Mouse (Mus musculus) cerebellum, postnatal 25 days (tissue): ENCODE results near the gene Rbfox2.
"Not testable (repeated sequence)": the region's sequence is repeated elsewhere in the genome, so short reads cannot be mapped to it uniquely, and the experiment has no call there.

Experiments used
- DNase-seq, 2 experiments: peaks; one replicate each; pipeline ENCODE4 v3.0.0; 2021; ENCODE audit warnings: mixed read lengths in 2 of 2

Gene Rbfox2

DNA sequence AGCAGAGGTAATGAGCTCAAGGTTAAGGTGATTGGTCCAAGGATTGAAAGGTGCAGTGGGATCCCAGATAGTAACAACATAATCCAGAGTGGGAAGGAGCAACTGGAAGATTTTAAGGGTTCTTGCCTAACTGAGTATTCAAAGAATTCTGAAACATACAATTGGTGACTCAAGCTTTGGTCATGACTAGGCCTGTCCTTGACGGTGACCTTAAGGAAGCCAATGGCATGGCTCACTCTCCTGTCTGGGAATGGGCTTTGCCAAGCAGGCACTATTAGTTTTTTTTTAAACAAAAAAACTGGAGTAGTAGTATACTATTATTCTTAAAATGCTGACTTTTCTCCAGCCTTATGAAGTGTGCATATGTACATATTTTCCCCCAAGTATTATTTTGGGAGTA, 211.6 kb downstream of the Rbfox2 start:
- no peak for DNase-seq

DNA sequence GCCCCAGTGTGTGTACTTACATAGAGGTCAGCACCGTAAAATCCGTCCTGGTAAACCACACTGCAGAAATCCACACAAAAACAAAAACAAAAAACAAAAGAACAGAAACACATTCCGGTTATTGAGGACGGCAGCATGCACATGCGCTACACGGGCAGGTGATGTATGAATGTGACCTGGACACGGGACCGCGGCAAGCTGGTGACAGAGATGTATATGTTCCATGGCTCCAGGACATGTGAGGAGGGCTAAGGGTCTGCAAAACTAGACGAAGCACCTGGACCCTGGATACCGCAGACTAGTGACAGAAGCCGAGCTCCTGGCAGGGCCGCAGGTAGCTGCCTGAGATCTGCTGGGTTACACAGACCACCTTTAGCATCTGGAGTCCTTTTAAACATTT, 212.4 kb downstream of the Rbfox2 start:
- no peak for DNase-seq

DNA sequence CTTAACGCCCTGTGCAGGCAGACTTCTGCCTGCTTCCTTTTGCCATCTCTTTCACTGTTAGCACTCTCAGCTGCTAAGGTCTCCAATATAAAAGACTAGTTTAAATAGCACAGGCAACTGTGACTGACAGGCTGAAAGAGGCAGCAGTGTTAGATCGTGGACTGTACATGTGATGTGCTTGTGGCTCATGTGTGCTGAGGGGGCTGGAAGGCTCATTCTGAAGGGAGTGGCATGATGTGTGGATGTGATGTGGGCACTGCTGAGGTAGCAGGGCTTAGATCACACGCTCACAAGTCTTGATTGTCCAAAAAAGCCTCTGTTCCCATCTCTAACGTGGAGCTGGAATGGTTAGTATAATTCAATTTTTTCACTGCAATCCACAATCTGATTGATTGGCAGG, 215.4 kb downstream of the Rbfox2 start:
- DNase-seq, result no peak

DNA sequence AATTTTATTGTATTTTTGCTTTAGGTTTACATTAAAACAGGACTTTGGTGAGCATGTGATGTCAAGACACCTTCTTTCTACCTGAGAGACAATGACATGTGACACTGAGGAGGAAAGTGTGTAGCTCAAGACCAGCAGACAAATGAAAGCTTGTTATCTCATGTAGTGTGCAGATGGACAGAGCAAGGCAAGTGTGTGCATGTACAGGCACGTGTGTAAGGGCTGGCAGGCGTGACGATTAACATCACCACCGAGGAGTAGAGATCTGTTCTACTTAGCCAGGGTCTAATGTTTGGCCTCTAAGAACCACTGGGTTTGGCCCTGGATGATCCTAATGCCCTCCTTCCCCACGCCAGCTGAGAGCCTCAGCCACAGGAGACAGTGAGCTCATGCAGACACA, 216.3 kb downstream of the Rbfox2 start:
- no peak for DNase-seq

DNA sequence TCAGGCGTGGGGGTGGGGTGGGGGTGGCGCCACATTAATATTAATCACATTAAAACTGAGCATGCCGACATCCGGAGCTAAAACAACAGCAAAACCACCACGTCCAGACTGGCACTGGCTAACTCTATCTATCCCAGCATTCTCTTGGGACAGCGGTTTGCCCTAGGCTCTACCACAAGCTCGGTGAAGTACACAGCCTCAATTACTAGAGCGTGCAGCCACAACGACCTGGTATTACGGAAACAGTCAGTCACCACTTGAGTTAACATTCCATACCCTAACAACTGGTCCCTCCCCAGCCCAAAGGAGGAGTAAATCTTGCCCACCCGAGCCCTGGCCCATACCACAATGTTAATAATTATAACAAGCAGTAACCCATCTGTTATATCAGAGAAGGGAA, 217.6 kb downstream of the Rbfox2 start:
- no peak for DNase-seq

DNA sequence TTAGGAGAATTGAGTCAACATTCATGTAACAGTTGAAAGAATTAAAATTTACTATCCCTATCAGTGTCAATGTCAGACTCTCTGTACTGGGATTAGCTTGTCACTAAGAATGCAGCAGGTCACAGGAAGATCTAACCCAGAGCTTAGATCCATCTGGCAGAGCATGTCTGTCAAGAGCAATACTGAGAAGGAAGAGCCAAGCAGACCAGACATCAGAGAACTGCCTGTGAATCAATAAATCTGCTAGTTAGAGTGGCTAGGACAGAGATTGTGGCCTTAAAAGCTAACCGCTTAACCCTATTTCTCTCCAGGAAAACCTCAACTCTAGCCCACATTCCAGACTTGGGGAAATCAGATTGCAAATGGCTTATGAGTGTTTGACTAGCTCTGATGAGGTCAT, 220.3 kb downstream of the Rbfox2 start:
- DNase-seq, result no peak

DNA sequence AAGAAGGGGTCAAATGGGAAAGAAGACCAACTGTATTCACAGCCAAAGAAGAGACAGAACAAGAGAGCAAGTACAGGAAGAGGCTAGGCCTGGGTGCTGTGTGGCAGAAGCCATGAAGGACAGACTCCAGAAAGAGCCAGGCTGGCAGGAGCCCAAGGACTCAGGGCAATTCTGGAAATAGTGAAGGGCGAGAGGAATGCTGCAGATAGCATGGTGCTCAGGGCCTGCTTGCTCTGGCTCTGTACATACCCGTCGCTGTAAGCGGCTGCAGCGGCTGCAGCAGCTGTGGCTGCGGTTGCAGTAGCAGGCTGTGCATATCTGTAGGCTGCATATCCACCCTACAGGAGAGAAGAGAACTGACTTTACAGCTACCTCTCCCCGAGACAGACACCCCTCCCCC, 221.0 kb downstream of the Rbfox2 start:
- peak; percentile 46 to 60 for DNase-seq

DNA sequence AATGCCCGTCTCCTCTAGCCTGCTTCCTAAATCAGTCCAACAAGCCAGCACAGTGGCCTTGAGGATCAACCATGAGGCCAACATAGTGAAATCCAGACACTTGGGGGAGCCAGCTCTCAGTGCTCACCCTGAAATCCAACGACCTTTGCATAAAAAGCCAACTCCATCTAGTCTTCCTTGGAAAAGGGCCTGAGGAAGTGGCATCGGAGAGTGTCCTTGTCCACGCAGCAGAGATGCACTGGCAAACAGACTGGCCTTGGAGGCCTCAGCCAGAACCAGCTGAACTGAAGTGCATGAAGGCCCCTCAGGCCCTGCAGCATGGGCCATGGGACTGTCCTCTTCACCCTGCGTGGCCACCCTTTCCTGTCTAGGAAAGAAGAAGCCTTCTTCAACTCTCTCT, 225.3 kb downstream of the Rbfox2 start:
- peak; percentile 31 to 32 for DNase-seq

DNA sequence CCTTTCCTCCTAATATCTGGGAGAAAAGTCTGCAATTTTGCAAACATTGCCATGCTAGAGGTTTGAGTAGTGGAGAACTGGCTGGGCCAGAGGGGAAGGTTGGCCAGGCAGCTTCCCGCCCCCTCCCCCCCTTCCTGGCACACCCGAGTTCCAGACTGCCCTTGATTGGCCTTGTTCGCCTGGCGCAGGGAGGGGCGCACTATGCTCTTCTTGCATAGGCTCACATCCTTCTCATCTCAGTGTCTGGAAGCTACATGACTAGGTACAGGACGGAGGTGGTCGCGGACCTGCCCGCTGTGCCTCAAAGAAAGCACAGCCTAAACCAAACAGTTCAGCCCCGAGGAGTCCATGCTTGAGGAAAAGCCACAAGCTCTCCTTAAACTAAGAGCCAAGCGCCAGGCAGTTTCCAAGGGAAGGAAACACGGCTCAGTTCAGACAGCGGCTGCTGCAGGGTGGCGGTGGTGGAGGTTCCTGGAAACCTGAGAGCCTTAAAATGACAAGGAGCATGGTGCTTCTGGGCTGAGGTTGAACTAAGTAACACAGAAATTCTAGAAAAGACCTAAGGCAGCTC, 226.0 kb downstream of the Rbfox2 start:
- peak; percentile 33 to 54 for DNase-seq

DNA sequence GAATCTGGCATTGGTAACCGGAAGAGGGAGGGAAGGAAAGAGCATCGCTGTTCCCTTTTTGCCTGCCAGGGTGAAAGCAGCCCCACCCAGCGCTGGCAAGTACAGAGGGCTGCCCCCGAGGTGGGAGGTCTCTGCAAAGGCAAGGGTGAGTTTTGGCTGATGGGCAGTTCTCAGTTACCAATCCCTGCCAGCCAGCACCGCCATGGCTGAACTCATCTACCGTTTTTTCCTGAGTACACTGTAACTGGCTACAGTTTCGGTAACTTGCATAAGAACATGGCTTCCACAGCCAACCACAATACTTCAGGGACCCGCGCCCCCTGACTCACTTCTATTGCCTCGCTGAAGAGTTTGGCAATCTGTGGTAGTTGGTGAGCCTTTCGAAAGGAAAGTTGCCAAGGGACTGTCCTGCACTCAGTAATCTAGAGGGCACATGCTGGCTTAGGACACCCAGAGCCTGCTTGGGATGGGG, 226.9 kb downstream of the Rbfox2 start:
- peak in 1 of 2 experiments; percentile 35 for DNase-seq

DNA sequence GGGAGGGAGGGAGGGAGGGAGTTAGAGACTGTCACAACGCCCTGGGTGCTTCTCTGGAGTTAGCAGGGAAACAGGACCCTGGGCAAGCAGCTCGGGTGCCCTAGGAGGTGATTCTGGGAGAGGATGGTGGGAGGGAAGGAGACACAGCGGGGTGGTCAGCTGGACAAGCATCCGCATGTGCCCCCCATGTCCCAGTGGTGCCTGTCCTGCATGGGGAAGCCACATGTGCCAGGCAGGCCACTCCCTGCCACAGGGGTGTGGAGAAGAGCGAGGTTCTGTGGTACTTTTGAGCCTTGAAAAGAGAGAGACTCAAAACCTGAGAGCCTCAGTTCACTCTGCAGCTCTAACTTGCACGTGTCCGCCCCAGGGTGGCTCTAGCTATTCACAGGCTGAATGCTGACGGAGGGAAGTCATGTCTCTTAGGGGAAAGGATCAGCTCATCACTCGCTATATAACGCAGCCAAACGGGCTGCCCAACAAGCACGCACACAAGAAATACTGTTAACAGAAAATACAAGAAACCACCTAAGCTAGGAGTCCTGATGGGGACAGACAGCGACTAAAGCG, 227.5 kb downstream of the Rbfox2 start:
- peak in 1 of 2 experiments; percentile 12 for DNase-seq

DNA sequence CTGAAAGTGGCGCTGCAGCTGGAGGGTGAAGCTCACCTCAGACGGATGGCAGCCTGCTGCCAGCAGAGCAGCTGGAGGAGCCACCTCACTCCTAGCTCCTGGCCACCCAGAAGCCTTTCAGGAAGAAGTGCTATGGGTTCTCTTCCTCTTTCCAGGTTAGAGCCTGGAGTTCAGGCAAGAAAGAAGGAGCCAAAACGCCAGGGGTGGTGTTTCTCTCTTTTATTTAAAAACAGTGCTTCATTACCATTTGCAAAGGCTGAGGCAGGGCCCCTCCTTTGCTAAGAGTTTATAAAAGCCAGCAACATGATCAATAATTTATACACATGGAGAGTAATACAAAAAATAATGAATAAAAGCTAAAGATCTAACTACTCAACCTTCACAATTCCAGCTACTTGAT, 228.0 kb downstream of the Rbfox2 start:
- DNase-seq, result no peak

DNA sequence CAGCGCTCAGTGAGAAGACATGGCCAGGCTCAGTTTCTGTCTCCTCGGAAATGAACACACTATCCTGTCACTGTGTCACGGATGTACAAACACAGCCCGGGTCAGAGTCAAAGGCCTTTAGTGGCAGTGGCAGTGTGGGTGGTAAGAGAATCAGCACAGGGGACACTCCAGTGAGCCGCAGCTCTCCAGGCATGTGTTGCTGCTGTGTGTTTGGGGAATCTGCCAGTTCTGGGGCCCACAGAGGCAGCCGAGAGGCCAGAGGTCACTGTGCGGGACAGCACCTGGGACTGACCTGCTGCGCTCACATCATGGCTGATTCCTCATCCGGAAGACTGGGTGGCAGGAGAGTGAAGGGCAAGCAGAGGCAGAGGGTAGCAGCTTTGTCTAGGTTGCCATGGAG, 228.9 kb downstream of the Rbfox2 start:
- no peak for DNase-seq

DNA sequence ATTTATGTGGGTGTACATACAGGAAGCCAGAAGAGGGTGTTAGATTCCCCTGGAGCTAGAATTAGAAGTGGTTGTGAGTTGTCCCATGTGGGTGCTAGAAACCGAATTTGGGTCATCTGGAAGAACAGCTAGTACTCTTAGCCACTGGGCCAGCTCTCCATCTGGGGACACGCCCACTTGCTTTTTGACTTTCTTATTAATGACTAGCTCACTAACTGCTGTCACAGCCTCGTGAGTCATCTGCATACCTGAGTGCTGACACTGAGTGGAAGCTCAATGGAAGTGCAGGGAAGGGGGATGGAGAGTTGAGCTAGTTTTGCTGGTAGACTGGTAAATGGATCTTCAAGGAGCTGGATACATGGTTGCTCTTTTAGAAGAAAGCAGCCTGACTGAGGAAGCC, 230.3 kb downstream of the Rbfox2 start:
- no peak for DNase-seq

DNA sequence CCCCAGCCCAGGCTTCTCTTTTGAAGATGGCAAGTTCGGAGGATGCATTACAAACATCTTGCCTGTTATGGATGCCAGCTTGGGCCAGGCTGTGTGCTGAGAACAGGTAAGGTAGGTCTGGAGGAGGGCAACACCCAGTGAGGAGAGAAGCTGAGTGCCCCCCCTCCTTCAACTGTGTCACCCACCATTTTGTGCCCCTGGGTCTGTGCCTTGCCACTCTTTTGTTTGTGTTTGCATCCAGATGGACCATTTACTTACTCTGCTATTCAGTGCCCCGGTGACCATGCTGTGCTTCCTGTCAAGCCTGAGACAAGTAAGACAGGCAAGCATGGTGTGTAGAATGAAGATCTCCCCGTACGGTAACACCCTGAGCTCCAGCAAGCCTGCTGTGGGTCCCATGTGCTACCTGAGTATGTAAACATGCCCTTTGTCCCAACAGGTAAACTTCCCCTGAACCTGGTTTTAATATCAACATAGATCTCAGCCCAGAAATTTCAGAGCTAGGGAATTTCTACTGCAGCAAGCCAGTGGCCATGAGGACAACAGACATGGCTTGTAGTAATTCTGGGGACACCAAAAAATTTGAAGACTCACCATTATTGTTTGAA, 234.1 kb downstream of the Rbfox2 start:
- DNase-seq, result no peak

DNA sequence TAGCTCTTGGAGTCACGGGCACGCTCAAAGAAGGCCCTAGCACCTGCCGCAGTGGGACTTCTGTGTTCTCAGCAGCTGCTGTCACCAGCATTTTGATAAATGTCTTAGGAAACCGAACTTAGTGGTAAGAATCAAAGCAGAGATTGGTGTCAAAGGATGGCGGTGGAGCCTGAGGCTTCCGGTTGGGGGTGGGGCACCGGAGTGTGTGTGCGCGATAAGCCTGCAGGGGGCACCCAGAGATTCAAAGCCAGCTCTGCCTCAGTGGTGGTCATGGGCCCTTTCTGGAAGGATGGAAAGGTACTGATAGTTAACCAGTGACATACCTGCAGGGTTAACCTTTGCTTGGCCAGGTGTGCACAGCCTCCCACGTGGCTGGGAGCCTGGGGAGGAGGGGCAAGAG, 235.3 kb downstream of the Rbfox2 start:
- peak in 1 of 2 experiments; percentile 48 for DNase-seq

DNA sequence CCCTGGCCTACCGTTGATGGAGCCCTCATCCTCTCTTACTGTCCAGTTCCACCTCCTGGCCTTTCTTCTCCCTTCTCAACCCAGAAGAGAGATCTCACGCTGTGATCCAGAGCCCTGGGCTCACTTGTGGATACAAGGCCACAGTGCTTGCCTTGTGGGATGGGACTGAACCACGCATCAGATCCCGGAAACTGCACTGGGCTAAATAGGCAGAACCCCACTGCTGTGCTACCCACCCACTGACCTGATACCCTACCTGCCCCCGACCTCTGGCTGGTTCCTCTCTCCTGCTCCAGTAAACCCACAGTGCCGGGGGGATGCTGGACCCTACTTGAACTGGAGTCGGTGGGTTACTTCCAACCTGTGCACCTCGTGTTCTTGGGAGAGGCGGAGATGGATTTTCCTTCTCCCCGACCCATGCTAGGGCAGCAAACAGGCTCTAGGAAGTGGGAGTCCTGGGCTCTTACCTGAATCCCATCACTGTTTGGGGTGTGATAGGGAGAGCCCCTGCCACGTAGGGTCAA, 236.0 kb downstream of the Rbfox2 start:
- DNase-seq, result no peak

DNA sequence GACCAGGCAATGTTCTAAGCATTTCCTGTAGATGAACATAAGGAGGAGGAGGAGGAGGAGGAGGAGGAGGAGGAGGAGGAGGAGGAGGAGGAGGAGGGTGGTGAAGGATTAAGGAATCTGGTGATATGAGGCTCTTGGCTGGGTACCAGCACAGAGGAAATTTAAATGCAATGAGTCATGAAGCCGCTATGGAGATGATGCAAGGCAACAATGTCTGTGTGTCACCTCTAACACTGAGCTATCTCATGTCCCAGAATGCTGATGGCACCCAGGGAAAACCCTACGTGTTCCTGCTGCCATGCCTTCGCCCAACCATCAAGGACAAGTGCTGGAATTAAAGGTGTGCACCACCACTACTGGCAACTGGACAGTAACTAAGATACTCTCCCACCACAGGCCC, 237.8 kb downstream of the Rbfox2 start:
- no peak for DNase-seq

DNA sequence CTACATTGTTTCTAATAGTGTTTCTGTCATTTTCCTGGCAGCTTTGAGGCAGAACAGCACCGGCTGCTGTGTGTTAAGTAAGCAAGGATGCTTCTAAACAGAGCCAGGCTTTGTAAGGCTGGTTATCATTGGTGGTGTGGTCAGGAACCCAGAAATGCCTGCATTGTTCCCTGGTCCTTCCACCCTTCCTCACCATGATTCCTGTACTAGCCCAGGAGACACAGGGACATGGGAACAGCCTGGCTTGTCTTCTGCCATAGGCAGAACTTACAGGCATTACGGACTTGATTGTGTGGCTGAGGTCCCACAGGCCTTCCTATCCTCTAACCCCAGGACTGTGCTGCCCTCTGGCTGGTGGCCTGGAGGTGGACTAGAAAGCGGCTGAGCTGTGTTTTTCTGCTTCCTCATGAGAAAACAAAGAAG, 238.4 kb downstream of the Rbfox2 start:
- DNase-seq, result peak in 1 of 2 experiments; percentile 33

DNA sequence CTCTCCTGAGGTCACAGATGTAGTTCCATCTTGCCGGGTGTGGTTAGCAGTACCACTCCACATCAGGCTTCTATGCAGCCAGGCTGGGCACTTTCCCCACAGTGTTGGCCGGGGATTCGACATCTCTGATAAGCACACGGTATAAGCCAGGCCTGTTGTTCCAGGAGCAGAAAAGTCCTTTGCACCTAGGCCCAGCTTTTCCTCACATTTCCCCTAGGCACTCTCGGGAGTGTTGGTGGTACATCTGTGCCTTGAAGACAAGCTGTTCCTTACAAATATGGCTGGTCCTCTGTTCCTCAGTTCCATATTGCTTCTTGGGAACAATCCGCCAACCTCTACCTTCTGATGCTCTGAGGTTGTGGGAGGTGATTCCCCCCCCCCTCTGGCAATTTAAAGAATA, 240.6 kb downstream of the Rbfox2 start:
- DNase-seq, result no peak

DNA sequence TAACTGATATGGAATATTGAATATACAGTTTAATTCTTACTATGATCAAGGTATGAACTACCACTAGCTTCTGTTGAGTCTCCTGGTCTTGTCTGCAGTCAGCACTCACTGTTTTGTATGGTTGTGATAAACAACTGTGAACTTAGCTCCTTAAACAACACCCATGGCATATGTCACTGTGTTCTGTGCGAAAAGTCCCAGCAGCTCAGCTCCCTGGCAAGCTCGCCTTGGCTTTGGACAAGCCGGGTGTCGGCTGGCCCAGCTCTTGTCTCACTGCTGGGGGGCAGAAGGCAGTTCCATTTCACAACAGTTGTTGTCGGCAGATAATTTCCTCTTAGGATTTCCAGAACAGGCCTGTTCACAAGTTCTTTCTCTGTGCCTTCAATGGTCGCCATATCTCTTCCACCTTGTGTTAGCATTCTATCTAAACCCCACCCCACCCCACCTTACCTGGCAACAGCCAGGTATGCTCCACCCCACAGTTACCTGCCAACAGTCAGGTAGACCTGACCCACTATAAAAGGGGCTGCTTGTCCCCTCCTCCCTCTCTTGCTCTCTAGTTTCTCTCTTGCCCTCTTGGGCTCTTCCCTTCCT, 241.4 kb downstream of the Rbfox2 start:
- no peak for DNase-seq

DNA sequence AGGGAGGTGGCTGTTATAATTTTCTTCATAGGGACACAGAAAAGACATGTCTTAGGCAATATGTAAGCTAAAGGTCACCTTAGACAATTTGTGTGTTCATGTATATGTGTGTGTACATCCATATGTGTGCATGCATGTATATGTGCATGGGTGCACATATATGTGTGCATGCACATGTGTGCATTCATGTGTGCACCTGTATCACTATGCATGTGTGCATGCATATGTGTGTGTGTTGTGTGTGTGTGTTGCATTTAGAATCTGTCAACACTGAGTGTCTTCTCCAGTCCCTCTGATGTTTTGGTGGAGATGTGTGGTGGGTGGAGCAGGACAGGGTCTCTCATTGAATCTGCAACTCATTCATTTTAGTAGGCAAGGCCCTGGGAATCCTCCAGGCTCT, 244.1 kb downstream of the Rbfox2 start:
- no peak for DNase-seq

DNA sequence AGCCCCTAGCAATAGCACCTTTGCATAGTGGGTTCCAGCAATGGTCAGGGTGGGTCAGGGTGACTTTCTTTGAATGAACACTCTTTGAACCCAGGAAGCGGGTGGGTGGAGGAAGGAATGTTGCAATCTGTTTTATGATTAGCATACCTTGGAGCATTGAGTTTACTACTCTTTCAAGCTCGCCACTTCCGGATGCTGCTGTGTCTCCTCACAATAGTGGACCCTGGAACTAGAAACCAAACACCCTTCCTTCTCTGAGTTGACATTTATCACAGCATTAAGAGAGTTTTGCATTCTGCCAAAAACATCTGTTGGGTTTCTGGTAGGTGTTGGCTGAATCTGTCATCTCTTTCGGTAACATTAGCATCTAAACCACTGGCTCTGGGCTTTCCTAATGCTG, 247.4 kb downstream of the Rbfox2 start:
- not testable (repeated sequence) for DNase-seq

DNA sequence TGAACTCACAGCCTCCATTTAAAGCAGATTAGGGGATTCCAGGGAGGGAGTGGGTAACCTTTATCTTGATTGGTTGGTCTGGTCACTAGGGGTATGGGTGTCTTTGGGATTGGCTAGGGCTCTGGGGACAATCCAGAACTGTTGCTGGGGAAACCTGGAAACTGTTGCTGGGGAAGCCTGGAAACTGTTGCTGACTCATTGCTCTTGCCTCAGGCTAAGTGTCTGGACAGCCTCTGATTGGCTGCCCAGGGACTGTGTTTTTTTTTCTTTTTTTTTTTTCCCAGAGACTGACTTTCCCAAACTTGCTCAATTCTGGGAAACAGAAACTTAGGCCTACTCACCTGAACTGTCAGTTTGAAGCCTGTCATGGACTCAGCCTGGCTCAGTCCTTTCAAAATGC, 248.2 kb downstream of the Rbfox2 start:
- DNase-seq, result no peak
